Mouse (Mus musculus) bone marrow macrophage, adult 2 months (primary cell): ENCODE data around the gene Grwd1. TPM values are rescaled to one million over a fixed set of nuclear protein-coding genes. Genes with fewer than 3 reads are reported as not detected.
A peak's percentile ranks its signal among the peaks of the same experiment; 100 is the strongest.

Experiments used
- H3K27ac ChIP-seq: 2 replicates; pipeline ENCODE4 v1.5.1; 2012; ENCODE audit warnings: low read depth, low read length; ENCODE audit not compliant: insufficient read depth
- H3K4me1 ChIP-seq: 2 replicates; pipeline ENCODE4 v1.6.1; 2012; ENCODE audit warnings: low read length; ENCODE audit not compliant: control insufficient read depth, insufficient read depth
- H3K4me3 ChIP-seq: 2 replicates; pipeline ENCODE4 v1.5.1; 2012; ENCODE audit warnings: mild to moderate bottlenecking, low read length, moderate library complexity; ENCODE audit not compliant: insufficient read depth
- CTCF ChIP-seq: IDR thresholded peaks from 2 replicates; pipeline ENCODE4 v1.5.1; 2012; ENCODE audit warnings: low read depth, mild to moderate bottlenecking, low read length, moderate library complexity
- POLR2A ChIP-seq: IDR thresholded peaks from 2 replicates; pipeline ENCODE4 v1.6.1; 2012; ENCODE audit warnings: mild to moderate bottlenecking, low read depth, low read length, borderline replicate concordance
- polyA plus RNA-seq: library from polyadenylated mRNA; stranded (reverse); fragments of >200 nt; gene quantifications from 2 replicates; pipeline ENCODE4 v1.2.4, GENCODE M21; 2012; ENCODE audit not compliant: missing spikeins, insufficient read depth, insufficient read length

The Grwd1 gene
- polyA plus RNA-seq, 1 experiment = 4.4 TPM

GRCm38 (mm10) chr7:45867871-45868270 lies 37.1 kb upstream of the Grwd1 start:
- Histone ChIP-seq H3K4me1 (no peaks in the 10 kb centered on the region), H3K4me3 (no peak overlapping the region), H3K27ac (no peak overlapping the region)
- no peak for TF ChIP-seq CTCF
- no peak for TF ChIP-seq POLR2A

- Histone ChIP-seq H3K27ac (no peak overlapping the region), H3K4me3 (peak overlapping the region; percentile 78), H3K4me1 (no peaks in the 10 kb centered on the region)
- TF ChIP-seq POLR2A = no peak
- no peak for TF ChIP-seq CTCF
Measured at GRCm38 (mm10) chr7:45865925-45866910, 35.5 kb upstream of the Grwd1 start.

GRCm38 (mm10) chr7:45864435-45864834 lies 33.7 kb upstream of the Grwd1 start:
- no peak overlapping the region for H3K27ac ChIP-seq
- no peaks in the 10 kb centered on the region for H3K4me1 ChIP-seq
- no peak overlapping the region for H3K4me3 ChIP-seq
- no peak for TF ChIP-seq POLR2A
- TF ChIP-seq CTCF = no peak

- Histone ChIP-seq H3K4me1 (no peaks in the 10 kb centered on the region), H3K27ac (no peak overlapping the region), H3K4me3 (no peak overlapping the region)
- TF ChIP-seq POLR2A (no peak), CTCF (no peak)
Measured at GRCm38 (mm10) chr7:45862804-45863203, 32.1 kb upstream of the Grwd1 start.

GRCm38 (mm10) chr7:45859008-45859407 lies 28.3 kb upstream of the Grwd1 start:
- TF ChIP-seq POLR2A = no peak
- TF ChIP-seq CTCF = no peak
- Histone ChIP-seq H3K4me1 (no peaks in the 10 kb centered on the region), H3K27ac (no peak overlapping the region), H3K4me3 (no peak overlapping the region)

GRCm38 (mm10) chr7:45856950-45857901 lies 26.5 kb upstream of the Grwd1 start:
- peak overlapping the region; percentile 30; the same call in 1 of the 2 replicates for H3K4me3 ChIP-seq
- TF ChIP-seq POLR2A = no peak
- TF ChIP-seq CTCF = no peak
- no peak overlapping the region for H3K27ac ChIP-seq
- no peaks in the 10 kb centered on the region for H3K4me1 ChIP-seq

- TF ChIP-seq CTCF (no peak), POLR2A (no peak)
- H3K27ac ChIP-seq = no peak overlapping the region
- H3K4me1 ChIP-seq = no peaks in the 10 kb centered on the region
- no peak overlapping the region for H3K4me3 ChIP-seq
Measured at GRCm38 (mm10) chr7:45853089-45853488, 22.3 kb upstream of the Grwd1 start.

GRCm38 (mm10) chr7:45850661-45851060 lies 19.9 kb upstream of the Grwd1 start:
- Histone ChIP-seq H3K4me3 (no peak overlapping the region), H3K27ac (no peak overlapping the region), H3K4me1 (no peaks in the 10 kb centered on the region)
- TF ChIP-seq CTCF (no peak), POLR2A (no peak)

GRCm38 (mm10) chr7:45848447-45849027 lies 17.8 kb upstream of the Grwd1 start:
- H3K27ac ChIP-seq = no peak overlapping the region
- H3K4me1 ChIP-seq = no peaks in the 10 kb centered on the region
- TF ChIP-seq POLR2A = no peak
- no peak for TF ChIP-seq CTCF
- no peak overlapping the region for H3K4me3 ChIP-seq
